Mouse (Mus musculus): ENCODE data around the gene Zic2. TPM values are rescaled to one million over a fixed set of nuclear protein-coding genes. Genes with fewer than 3 reads are reported as not detected.

Gene Zic2
- total and polyA plus RNA-seq, 3 experiments: 0.16 TPM; not detected in 2

DNA sequence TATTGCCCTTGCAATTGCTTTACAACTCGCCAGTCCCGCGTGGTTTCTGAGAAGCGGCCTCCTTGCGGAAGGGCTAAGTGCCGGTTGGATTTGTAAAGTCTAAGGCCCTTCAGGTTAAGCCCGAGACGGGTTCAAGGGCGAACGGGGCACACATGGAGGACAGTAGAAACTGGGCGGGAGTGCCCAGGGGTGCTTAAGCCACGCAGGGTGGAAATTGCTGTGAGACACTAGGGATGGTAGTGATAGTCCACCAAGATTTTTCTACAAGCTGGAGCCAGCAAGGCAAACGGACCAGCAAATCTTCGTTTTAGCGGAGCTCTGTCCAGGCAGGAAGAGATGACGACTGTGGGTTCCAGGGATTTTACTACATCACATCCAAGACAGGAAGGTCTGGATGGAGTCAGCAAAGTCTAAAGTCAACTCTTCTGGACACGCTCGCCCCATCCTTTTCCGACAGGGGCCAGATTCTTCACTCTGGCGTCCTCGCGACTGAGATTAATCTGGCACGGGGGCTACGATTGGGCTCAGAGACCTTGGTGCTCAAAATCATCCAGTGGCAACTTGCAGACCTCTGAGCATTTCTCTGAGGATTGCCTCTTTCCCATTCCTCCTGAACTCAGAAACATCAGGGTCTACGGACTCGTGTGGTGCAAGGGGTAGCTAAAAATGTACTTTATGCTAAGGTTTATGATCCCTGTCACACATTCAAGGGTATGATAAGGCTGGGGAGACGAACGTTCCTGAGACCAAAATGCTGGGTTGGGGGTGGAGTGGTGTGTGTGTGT, 6.1 kb upstream of the Zic2 start:
- peaks cover 7% of the 10 kb centered on the region; the same call in 1 of the 2 replicates for H3K27me3 ChIP-seq (ENCODE audit: insufficient read depth, low read length)
- H3K4me1 ChIP-seq (ENCODE audit: insufficient read depth, low read depth, low read length): peaks cover 3% of the 10 kb centered on the region; the same call in 1 of the 2 replicates
- H3K9me3 ChIP-seq (replicated peaks): peaks cover 21% of the 10 kb centered on the region
- TF ChIP-seq TAL1 (conservative IDR thresholded peaks at IDR 0.05; ENCODE audit: low read depth, low read length) (no peak), GATA1 (IDR thresholded peaks at IDR 0.05; ENCODE audit: borderline replicate concordance, low read length) (no peak), GATA2 (IDR thresholded peaks at IDR 0.05; ENCODE audit: borderline replicate concordance, low read depth, low read length) (no peak), POLR2AphosphoS5 (IDR thresholded peaks at IDR 0.05; ENCODE audit: insufficient replicate concordance, low read depth, low read length) (no peak), CTCF (IDR thresholded peaks at IDR 0.05; ENCODE audit: low read depth, low read length) (no peak)
- H3K4me3 ChIP-seq (ENCODE audit: low read depth, low read length): no peak overlapping the region
- ATAC-seq (ENCODE audit: extremely low read depth, insufficient number of reproducible peaks, low FRiP score, poor library complexity, severe bottlenecking) (no peak), DNase-seq (ENCODE audit: low spot score) (no peak)
- H3K36me3 ChIP-seq (replicated peaks): no peaks in the 10 kb centered on the region

DNA sequence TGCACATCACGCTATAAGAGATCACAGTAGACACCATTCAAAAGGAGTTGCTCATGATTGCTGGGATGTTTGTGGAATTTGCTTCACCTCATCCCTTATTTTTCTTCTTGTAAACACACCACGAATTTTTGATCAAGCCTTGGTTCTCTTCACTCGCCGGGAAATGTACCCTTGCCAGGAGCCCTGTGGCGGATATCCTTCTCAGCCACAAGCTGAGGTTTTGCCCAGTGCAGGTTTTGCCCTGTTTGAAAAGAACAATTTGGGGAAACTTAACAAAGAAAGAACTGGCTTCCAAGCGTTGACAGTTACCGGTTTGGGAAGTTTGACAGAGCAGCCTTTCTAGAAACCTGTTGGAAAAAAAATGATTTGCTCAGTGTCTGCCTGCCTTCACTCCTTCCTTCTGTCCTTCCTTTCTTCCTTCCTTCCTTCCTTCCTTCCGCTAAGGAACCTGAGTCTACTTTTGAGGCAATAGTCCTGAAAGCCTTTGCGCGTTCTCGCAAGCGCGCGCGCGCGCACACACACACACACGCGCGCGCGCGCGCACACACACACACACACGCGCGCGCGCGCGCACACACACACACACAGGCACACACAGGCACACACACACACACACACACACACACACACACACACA, 3.7 kb upstream of the Zic2 start:
- DNase-seq (ENCODE audit: low spot score): no peak
- Histone ChIP-seq H3K36me3 (replicated peaks) (no peaks in the 10 kb centered on the region), H3K27me3 (ENCODE audit: insufficient read depth, low read length) (peaks cover 11% of the 10 kb centered on the region; the same call in 1 of the 2 replicates), H3K4me3 (ENCODE audit: low read depth, low read length) (no peak overlapping the region), H3K9me3 (replicated peaks) (peaks cover 30% of the 10 kb centered on the region), H3K4me1 (ENCODE audit: insufficient read depth, low read depth, low read length) (no peaks in the 10 kb centered on the region)
- no peak for ATAC-seq (ENCODE audit: extremely low read depth, insufficient number of reproducible peaks, low FRiP score, poor library complexity, severe bottlenecking)
- TF ChIP-seq POLR2AphosphoS5 (IDR thresholded peaks at IDR 0.05; ENCODE audit: insufficient replicate concordance, low read depth, low read length) (no peak), TAL1 (conservative IDR thresholded peaks at IDR 0.05; ENCODE audit: low read depth, low read length) (no peak), GATA1 (IDR thresholded peaks at IDR 0.05; ENCODE audit: borderline replicate concordance, low read length) (no peak), CTCF (IDR thresholded peaks at IDR 0.05; ENCODE audit: low read depth, low read length) (no peak), GATA2 (IDR thresholded peaks at IDR 0.05; ENCODE audit: borderline replicate concordance, low read depth, low read length) (no peak)

DNA sequence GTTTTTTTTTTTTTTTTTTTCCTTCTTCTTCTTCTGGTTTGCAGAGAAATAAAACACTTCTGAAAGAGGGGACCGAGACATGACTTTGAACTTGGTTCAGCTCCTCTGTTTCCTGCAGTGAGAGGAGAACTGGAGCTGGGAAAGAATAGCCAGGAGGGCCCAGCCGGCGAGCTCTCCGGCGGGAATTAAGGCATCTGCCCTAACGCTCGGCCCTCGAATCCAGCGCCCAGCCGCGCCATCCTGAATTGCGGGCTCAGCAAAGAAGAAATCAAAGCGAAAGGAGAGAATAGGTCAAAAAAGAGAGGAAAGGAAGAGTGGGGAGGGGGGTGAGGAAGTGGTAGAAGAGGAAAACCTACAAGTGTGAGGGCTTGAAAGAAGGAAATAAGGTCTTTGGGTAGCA, 3.1 kb upstream of the Zic2 start:
- peaks cover 33% of the 10 kb centered on the region for H3K9me3 ChIP-seq (replicated peaks)
- DNase-seq (ENCODE audit: low spot score): no peak
- no peaks in the 10 kb centered on the region for H3K36me3 ChIP-seq (replicated peaks)
- no peak for ATAC-seq (ENCODE audit: extremely low read depth, insufficient number of reproducible peaks, low FRiP score, poor library complexity, severe bottlenecking)
- H3K27me3 ChIP-seq (ENCODE audit: insufficient read depth, low read length): peaks cover 13% of the 10 kb centered on the region; the same call in 1 of the 2 replicates
- H3K4me3 ChIP-seq (ENCODE audit: low read depth, low read length): no peak overlapping the region
- H3K4me1 ChIP-seq (ENCODE audit: insufficient read depth, low read depth, low read length): no peaks in the 10 kb centered on the region
- TF ChIP-seq TAL1 (conservative IDR thresholded peaks at IDR 0.05; ENCODE audit: low read depth, low read length) (no peak), GATA2 (IDR thresholded peaks at IDR 0.05; ENCODE audit: borderline replicate concordance, low read depth, low read length) (no peak), CTCF (IDR thresholded peaks at IDR 0.05; ENCODE audit: low read depth, low read length) (no peak), GATA1 (IDR thresholded peaks at IDR 0.05; ENCODE audit: borderline replicate concordance, low read length) (no peak), POLR2AphosphoS5 (IDR thresholded peaks at IDR 0.05; ENCODE audit: insufficient replicate concordance, low read depth, low read length) (no peak)

DNA sequence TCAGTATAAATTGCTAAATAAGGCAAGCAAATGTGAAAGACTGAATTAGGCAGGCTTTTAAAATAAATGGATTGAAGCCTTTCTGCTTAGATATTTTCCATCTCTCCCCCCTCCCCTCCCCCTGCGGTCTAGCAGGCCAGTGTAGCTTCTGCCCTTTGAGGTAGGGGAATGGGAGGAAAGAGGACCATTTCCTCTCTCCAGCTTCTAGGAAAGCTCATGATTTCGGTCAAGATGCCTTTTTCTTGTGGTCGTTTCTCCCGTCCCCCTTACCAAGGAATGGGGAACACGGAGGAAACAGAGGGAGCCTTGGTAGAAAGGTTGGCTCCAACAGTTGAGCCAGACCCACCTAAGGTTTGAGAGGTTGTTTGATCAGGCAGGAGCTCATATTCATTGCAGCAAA, 2.6 kb upstream of the Zic2 start:
- no peaks in the 10 kb centered on the region for H3K4me1 ChIP-seq (ENCODE audit: insufficient read depth, low read depth, low read length)

DNA sequence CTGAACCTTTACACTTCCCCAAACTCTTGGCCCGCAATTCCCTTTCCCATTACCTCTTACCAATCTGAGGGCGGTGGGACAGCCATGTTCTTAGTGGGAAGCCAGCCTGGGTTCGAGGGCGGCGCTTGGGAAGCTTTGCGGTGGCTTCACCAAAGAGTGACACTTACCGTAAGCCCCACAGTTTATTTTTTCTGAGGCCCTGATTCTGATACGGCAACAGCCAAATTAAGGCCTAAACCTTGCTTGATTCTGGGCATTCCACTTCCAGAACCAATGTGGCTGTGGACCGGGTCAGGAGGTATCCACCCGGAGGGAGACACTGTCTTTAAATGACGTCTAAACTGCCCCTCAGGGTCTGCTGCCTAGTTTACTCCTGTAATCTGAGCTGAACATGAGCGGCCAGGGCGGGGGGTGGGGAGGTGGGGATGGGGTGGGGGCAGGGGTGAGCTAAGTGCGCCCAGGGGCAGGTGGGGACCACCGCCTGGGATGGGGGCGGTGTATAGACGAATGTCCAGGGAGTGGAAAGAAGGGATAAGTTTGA, 2.0 kb upstream of the Zic2 start:
- H3K36me3 ChIP-seq (replicated peaks): no peaks in the 10 kb centered on the region
- peaks cover 15% of the 10 kb centered on the region; the same call in 1 of the 2 replicates for H3K27me3 ChIP-seq (ENCODE audit: insufficient read depth, low read length)
- TF ChIP-seq TAL1 (conservative IDR thresholded peaks at IDR 0.05; ENCODE audit: low read depth, low read length) (no peak), GATA1 (IDR thresholded peaks at IDR 0.05; ENCODE audit: borderline replicate concordance, low read length) (no peak), CTCF (IDR thresholded peaks at IDR 0.05; ENCODE audit: low read depth, low read length) (no peak), GATA2 (IDR thresholded peaks at IDR 0.05; ENCODE audit: borderline replicate concordance, low read depth, low read length) (no peak), POLR2AphosphoS5 (IDR thresholded peaks at IDR 0.05; ENCODE audit: insufficient replicate concordance, low read depth, low read length) (no peak)
- H3K4me3 ChIP-seq (ENCODE audit: low read depth, low read length): no peak overlapping the region
- peaks cover 34% of the 10 kb centered on the region for H3K9me3 ChIP-seq (replicated peaks)
- DNase-seq (ENCODE audit: low spot score) (no peak), ATAC-seq (ENCODE audit: extremely low read depth, insufficient number of reproducible peaks, low FRiP score, poor library complexity, severe bottlenecking) (no peak)
- no peaks in the 10 kb centered on the region for H3K4me1 ChIP-seq (ENCODE audit: insufficient read depth, low read depth, low read length)

More for the DNA sequence above, 2.6 kb upstream of the Zic2 start:
- TF ChIP-seq POLR2AphosphoS5 (IDR thresholded peaks at IDR 0.05; ENCODE audit: insufficient replicate concordance, low read depth, low read length) (no peak), GATA1 (IDR thresholded peaks at IDR 0.05; ENCODE audit: borderline replicate concordance, low read length) (no peak), CTCF (IDR thresholded peaks at IDR 0.05; ENCODE audit: low read depth, low read length) (no peak), GATA2 (IDR thresholded peaks at IDR 0.05; ENCODE audit: borderline replicate concordance, low read depth, low read length) (no peak), TAL1 (conservative IDR thresholded peaks at IDR 0.05; ENCODE audit: low read depth, low read length) (no peak)
- Histone ChIP-seq H3K9me3 (replicated peaks) (peaks cover 34% of the 10 kb centered on the region), H3K27me3 (ENCODE audit: insufficient read depth, low read length) (peaks cover 15% of the 10 kb centered on the region; the same call in 1 of the 2 replicates), H3K36me3 (replicated peaks) (no peaks in the 10 kb centered on the region), H3K4me3 (ENCODE audit: low read depth, low read length) (no peak overlapping the region)
- no peak for ATAC-seq (ENCODE audit: extremely low read depth, insufficient number of reproducible peaks, low FRiP score, poor library complexity, severe bottlenecking)
- no peak for DNase-seq (ENCODE audit: low spot score)
